Mouse (Mus musculus) bone marrow, adult 2 months (tissue): ENCODE results near the gene Gars.

Source experiments
- CTCF ChIP-seq: fragments of 200-500 bp; IDR thresholded peaks from 2 replicates; pipeline ENCODE4 v1.5.1; 2011; ENCODE audit warnings: low read length, control low read depth; ENCODE audit not compliant: control insufficient read depth, insufficient read depth
- POLR2A ChIP-seq: fragments of 200-500 bp; IDR thresholded peaks from 2 replicates; pipeline ENCODE4 v1.6.1; 2011; ENCODE audit warnings: low read depth, mild to moderate bottlenecking, control low read depth, low read length, borderline replicate concordance; ENCODE audit not compliant: control insufficient read depth

- TF ChIP-seq CTCF = no peak
- no peak for TF ChIP-seq POLR2A
Observed at GRCm38 (mm10) chr6:55076561-55077255, 38.9 kb downstream of the Gars start.
